Mouse (Mus musculus) spleen, postnatal 36 days (tissue): ENCODE data around the gene Nedd9.
"Not testable (repeated sequence)": the region's sequence is repeated elsewhere in the genome, so short reads cannot be mapped to it uniquely, and the experiment has no call there.

Experiments used
- DNase-seq, 2 experiments: peaks; one replicate each; pipeline ENCODE4 v3.0.0; 2022; ENCODE audit warnings: low spot score in 2 of 2, mixed read lengths in 1 of 2

The Nedd9 gene

DNA sequence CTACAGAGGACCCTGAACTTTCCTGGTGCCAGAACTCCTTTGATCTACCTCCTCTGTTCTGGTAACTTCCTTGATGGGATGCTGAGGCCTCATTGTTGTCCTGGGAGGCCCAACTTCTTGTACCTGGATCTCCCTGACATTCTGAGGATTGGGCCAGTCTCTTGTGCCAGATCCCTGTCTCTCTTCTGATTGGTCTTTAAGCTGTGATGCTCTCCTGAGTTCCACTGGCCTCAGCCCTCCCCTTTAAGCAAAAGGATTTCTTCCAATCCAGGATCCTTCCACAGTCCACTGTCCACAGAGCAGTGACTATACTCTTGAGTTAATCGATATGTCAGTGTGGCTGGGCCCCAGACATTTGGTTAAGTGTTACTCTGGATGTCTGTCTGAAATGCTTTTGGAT is 112.3 kb downstream of the Nedd9 start:
- no peak for DNase-seq

DNA sequence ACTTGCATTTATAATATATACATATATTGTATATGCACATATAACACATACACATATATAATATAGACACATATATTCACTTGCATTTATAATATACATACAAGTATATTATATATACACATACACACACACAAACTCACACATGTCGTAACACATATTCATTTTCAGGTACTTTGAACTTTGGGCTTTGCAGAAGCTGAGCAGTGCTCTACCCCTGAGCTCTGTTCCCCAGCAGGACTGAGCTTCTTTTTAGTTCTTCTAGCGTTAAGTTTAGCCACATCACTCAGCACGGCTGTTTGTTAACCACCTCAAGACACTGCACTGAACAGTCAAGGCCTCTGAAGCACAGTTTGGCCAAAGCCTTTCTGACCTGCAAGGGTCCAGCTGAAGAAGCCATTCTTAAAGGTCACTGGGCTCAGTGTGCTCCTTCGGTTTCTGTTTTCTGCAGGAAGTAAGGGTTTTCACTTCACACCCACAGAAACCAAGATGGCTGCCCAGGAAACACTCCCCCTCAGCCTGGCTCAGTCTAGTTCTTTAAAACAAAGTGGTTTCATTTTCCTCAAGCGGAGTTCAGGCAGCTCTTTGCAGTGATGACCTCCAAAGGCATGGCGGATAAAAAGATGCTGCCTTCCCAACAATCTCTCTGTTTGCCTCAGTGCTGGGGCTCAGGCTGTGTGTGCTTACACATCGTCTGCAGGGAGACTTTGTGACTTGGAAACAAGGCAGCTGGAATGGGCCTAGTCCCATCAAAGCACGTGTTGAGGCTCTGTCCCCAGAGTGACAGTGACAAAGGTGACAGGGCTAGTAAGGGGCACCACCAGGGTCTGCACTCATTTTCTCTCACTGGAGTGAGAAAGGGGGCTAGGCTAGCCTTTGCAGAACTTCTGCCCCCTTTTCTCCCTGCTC is 114.4 kb downstream of the Nedd9 start:
- peak; percentile 76 to 77 for DNase-seq

DNA sequence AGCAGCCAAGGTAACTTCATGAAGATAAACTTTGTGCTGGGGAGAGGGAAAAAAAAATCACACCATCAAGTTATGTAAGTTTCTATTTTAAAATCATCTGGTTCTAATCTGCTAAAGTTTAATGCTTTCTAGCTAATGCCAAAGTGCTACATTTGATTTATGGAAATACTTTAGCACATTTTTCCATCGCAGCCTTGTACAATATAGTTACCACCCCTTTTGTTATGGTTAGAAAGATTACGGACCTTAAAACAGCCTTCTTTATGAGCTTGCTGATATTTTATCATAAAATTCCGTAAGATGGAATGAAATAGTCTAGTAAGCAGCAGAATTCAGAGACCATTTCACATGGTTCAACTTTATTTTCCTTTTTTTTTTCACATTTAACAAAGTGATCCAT is 115.6 kb downstream of the Nedd9 start:
- DNase-seq = no peak

DNA sequence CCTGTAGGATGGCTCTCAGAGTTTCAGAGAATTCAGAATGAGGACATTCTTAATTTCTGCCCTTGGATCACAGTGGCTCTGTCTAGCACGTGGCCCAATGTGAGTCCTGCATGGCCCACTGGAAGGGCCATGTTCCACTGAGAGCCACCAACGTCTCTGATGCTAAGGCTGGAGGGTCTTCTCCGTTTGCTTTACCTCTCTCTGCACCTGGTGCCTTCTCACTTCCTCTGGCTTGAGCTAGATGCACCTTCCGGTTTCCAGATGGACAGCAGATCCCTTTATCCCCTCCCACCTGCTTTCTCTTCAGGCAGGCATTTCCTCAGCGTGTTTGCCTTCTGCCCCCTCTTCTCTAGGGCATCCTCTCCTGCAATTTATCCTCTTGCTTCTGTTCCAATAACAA is 118.5 kb downstream of the Nedd9 start:
- no peak for DNase-seq

DNA sequence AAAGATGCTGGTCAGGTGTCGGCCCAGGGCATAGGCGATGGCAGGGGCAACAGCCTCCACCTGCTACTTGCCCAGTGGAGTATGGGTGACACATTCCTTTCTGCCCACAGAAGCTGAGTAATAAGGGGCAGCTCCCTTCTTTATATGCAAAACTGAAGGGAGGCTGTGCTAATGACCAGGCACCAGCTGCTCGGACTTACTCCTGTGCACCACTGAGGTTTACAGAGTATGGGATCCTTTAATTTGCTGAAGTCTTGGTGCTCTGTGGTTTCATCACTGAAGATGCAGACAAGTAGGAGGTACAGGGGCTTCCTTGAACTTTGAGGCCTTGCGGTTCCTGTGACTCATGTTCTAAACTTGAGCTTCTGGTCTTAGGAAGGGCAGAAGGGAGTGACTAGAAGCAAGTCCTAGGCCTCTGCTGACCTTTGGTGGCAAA is 120.0 kb downstream of the Nedd9 start:
- DNase-seq = no peak

DNA sequence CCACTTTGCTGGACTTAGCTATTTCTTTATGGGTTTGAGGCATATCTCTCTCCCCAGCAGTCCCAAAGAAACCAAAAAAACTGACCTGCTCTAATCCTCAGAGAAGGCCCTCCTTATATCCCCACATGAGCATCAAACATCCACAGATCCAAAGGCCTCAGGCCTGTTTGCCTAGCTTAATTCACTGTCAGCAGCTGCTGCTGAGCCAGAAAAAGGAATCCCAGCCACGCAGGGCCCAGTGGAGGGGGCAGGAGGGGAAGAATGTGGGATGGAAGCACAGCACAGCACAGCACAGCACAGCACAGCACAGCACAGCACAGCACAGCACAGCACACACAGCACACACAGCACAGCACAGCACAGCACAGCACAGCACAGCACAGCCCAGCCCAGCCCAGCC is 120.6 kb downstream of the Nedd9 start:
- DNase-seq = not testable (repeated sequence)

DNA sequence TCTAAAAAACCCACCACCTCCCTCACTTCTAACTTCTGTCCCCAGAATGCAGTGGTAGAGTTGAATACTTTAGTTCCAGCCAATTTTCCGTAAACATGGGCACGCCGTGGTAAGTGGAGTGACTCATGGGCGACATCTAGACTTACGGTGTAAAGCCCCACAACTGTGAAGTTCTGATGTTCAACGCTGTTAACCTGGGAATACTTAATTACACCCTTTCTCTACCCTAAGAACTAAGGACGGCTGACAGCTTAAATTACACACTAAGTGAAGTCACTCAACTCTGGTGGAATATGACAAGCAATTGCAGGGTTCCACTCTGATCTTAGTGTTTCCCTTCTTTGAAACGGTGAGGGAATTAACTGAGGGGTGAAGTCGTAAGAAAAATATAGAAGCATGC is 122.9 kb downstream of the Nedd9 start:
- DNase-seq = no peak

DNA sequence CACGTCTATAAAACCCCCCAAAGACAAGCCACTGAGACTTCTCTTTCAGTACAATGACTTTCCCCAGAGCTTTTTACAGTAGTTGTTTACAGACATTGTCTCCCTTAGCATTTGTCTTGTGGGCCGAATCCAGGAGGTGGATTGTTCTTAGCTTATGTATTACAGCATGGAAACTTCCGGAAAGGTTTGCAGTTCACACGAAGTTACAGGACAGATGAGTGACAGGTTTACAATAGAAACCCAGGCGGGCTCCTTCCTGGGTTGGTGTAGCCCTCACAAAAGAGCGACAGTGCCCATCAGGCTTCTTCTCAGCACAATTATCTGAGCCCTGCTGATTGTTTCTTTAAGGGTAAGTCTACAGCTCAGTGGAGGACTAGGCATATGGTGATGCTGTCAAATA is 124.3 kb downstream of the Nedd9 start:
- no peak for DNase-seq

DNA sequence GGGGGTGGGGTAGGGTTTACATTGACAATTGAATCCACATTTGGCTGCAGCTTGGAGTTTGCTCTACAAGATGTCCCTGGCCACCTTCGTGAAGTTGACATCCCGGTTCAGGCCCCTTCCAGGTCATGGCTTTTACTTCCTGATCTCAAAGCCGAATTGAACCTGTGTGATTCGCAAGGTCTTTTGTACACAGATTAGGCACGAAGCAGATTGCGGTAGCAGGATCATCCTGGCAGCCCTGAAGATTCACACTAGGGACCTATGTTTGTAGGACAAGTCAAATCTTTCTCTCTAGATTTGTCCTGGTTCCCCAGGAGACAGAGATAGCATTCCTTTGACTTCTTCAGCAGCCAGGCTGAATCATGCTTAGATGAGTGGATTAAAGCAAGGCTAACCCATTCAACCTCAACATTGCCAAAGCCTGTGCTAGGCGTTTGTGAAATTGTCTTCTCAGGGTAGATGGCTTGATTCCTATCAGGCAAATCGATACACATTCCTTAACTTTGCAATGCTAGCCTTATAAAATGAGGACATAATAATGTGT is 126.8 kb downstream of the Nedd9 start:
- no peak for DNase-seq

DNA sequence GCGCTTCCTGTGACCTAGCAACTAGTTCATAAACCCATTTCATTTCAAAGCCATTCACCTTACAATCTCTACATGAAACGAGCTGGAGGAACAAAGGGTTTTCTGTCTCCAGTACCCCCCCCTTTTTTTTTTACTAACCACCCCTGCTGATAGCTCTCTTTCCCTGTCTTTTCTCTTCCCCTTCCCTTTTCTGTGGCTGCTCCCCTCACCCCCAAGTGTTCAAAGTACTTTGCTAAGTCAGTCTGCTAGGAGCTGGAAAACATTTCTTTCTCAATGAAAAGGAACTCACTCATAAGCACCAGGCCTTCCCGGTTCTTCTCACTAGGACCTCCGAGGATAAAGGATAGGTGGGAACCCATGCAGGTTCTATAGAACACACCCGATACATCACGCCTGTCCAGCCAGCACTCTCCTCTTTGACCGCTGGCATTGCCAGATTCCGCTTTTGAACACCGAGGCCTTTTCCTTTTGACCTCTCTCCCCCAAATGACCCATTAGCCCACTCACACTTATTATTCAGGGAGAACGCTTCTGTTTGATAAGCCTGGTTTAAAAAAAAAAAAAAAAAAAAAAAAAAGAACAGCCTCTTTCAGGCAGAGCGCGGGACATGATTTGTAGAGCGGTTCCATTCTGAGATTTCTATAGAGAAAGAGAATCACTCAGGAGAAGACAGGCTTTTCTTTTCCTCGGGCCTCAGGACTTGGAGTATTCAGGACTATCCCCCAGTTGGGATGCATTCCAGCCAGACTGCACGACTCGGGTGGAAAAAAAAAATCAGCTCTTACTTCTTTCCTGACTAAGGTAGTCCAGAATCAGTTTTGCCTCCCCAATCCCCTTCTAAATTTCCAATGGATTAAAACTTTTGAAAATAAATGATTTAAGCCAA is 127.6 kb downstream of the Nedd9 start:
- DNase-seq = no peak

DNA sequence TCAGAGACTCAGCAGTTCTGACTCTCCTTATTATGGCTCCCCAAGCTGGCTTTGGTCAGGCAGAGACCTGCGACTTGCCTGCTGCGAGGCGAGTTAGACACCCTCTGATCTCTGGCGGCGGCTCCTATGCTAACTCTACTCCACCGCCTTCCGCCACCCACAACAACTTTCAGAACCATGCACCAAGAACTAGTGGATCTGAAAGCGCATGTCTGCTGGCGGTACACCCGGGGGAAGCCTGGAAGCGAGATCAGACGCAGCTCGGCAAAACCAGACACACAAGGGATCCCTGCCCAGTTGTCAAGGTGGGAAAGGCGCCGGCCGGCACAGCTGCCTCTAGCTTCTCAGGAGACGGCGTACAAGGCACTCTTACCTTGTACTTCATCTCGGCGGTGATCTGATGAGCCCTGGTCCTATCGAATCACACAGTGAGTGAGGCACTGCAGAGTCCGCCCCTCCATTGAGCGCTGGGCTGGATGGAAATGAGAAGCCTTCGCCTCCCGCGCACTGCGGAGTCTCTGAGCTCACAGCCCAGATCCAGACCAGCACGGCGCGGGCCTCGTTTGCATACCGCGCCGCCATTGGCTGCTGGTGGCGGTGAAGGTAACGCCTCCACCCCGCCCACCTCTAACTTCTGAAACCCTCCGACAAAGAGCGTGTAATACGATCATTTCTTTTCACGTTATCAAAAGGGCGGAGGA is 128.5 kb downstream of the Nedd9 start:
- DNase-seq = peak; percentile 90 to 91

DNA sequence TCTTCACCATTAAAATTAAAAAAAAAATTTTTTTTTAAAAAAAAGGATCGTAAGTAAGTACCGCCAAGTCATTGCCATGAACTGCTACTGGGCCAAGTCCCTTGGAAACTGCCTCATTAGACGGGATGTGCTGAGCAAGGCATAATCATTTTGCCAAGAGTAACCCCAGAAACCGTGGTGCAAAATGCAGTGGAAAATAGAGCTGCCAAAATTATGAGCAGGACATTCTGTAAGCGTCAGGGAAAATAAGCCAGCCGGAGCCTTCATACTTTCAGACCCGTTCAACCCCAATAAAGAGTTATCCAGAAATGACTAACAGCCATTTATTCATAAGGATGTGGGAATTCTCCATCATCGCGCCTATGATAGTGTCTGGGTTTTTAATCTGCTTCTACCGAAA is 129.2 kb downstream of the Nedd9 start:
- no peak for DNase-seq

DNA sequence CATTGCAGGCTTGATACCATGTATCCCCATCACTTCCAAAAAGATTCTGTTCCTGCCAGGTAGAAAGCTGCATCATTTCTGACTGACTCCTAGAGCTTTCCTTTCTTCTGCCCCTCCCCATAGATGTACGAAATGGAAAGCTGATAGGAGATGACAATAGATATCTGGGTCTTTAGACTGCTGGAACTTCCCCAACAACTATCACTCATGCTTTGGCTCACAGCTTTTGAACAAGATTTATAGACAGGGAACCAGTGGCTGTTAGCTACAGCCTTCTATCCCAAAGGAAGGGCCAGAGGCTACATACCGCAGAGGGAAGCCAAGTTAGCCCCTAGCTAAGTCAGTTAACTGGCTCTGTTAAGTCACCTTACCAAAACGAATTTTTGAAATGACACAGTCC is 129.6 kb downstream of the Nedd9 start:
- no peak for DNase-seq

DNA sequence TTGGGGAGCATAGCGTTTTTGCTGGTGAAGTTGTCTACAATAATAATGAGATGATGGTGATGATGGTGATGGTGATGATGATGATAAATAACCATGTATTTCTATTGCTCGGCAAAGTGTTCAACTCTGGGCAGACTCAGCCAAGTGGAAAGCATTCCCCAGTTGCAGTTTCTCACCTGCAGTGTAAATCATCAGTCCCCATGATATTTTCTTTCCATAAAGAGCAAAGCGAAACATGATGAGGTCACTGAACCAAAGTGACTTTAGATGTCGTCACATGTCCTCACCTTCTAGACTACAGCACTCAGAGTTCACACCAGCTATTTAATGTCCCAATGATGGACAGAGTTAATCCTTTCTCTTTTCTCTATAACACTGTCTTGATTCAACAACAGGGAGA is 130.0 kb downstream of the Nedd9 start:
- no peak for DNase-seq

DNA sequence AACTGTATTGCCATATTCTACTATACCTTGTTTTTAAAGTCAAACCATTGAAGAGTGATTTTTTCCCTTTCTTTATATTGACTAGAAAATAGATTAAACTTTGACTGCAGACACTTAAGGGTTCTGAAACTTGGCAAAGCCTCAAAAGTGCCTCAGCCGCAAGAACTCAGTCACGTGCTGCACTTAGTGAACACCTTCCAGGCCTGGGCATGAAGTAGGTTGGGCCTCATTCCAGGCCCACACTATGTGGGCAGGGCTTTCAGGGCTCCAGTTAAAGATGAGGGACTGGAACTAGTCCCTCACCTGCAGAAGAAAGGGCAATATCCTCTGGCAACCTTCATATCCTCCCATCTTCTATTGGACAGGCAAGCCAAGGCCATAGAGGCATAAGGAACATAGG is 131.6 kb downstream of the Nedd9 start:
- DNase-seq = peak; percentile 43 to 53

DNA sequence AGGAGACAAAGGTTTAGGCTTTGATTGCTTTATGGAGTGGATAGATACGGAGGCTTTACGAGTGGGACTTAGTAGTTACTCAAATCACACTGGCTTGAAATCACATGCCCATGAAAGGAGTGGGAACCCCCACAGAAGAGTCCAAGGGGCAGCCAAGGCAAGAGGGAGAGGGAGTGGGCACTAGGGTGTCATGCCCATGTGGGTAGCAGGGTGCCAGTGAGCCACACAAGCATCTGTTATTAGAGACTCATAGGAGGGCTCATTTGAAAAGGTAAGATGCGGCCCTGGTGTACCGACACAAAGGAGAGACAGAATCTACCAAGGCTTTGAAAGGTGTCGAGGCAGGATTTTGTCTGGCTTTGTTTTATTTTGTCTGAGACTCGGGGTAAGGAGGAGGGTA is 132.6 kb downstream of the Nedd9 start:
- DNase-seq = no peak

DNA sequence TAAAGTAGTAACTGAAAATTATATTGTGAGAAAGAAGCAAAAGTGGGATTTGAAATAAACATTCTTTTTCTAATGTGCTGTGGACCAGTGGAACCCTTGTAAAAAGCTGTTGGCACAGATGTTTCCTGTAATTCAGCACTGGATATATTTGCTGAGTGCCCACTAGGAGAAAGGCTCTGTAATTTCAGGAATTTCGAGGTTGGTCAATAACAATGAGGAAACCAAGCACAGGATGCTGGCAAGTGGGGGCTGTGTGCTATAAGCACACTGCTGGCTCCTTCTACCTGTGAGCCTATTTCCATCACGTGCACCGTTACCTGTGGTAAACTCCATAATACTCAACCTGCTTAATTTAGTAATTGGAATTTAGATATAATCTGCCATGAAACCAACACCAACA is 133.5 kb downstream of the Nedd9 start:
- DNase-seq = no peak

DNA sequence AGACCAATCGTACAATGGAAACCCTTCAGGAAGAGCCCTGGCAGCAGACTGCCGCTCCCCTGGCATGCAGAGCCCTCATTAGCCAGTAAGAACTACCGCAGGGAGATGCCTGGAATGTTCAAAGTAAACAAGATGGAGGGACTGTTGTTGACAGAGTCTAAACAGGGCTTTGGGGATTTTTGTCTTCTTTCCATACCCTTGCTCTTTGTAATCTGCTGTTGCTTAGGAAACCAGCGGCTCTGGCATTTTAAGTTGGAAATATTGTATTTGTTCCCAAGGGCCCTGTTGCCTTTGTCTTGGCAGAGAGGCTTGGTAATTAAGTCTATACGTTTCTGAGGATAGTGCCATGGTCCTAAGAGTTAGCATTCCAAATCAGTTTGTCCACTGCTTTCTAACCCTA is 134.8 kb downstream of the Nedd9 start:
- no peak for DNase-seq

DNA sequence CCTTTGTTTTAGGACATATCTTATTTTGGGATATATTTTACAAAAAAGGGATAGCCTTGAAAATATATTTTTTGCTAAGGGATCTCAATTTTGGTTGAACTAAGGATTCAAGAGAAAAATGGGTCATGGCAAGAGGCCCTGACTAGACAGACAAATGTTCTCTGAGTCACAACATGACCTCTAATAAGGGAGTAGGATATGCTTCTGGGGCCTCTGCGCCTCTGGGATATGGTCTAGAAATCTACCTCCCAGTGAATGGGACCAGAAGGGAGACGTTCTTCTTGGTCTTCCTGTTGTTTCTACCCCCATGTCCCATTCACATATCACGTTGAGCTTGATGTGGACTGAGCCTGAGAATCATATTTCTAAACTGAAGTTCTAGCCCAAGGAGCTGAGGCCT is 136.6 kb downstream of the Nedd9 start:
- DNase-seq = no peak

DNA sequence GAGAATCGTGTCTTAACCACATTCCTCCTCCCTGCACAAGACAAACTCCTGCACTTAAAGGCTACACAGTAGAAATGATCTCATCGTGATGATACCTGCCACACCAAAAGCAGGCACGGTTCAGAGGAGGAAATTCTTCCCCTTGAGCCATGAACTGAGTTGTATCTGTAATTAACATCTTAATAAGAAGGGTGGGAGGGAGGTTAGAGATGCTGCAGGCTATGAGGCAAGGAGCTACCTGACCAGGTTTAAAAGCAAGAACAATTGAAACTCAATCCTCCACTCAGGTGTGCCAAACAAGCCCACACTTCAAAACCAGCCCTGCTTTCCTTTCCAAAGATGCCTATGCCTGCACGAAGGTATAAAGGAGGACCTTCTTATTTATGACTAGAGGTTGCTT is 137.4 kb downstream of the Nedd9 start:
- DNase-seq = no peak

DNA sequence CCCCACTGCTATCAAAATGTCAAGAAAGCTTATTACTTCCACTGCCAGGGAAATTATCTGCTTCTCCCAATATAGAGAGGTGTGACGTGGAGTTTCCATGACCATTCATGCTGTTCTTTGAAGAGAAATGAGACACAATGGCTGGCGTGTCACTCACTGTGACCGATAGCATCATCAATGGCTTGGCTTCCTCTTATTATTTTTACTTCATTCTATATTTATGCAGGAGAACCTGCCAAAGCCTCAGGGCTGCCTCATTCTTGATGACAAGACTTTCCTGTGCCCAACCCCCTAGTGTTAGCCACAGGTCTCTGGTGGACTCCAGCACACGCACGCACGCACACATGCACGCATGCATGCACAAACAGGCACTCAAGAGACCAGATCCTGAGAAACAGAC is 141.4 kb downstream of the Nedd9 start:
- peak in 1 of 2 experiments; percentile 24 for DNase-seq

DNA sequence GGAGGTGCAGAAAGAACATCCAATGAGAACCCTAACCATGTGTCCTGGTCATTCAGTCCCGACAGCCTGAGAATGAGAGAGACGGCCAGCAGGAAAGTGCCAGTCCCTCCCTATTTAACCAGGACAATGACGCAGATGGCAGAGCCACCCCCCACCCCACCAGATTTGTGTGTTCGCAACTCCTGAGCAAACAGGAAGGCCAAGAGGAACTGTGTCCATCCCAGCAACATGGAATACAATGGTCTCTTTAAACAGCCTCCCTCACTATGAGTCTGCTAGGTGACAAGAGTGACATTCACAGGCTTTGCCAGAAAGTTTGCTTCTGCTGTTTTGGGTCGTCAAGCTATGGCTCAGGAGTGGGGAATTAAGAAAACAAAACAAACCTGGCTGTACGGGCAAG is 141.9 kb downstream of the Nedd9 start:
- DNase-seq = no peak
